Mouse (Mus musculus): Measurements from ENCODE around the gene Gm28035.

The Gm28035 gene

GRCm38 (mm10) chr2:30306087-30306486 lies 65.7 kb downstream of the Gm28035 start:
- no peak for DNase-seq (ENCODE audit: low spot score in 2 of 2)

- no peak for DNase-seq (ENCODE audit: low spot score in 2 of 2)
Measured at GRCm38 (mm10) chr2:30309351-30309750, 69.0 kb downstream of the Gm28035 start.

- DNase-seq (ENCODE audit: low spot score in 2 of 2), result no peak
Measured at GRCm38 (mm10) chr2:30311481-30311880, 71.1 kb downstream of the Gm28035 start.

GRCm38 (mm10) chr2:30316136-30316535 lies 75.8 kb downstream of the Gm28035 start:
- no peak for DNase-seq (ENCODE audit: low spot score in 2 of 2)

- DNase-seq (ENCODE audit: low spot score in 2 of 2), result no peak
Measured at GRCm38 (mm10) chr2:30316955-30317354, 76.6 kb downstream of the Gm28035 start.

GRCm38 (mm10) chr2:30319260-30319659 lies 78.9 kb downstream of the Gm28035 start:
- DNase-seq (ENCODE audit: low spot score in 2 of 2), result no peak

GRCm38 (mm10) chr2:30323111-30323510 lies 82.7 kb downstream of the Gm28035 start:
- no peak for DNase-seq (ENCODE audit: low spot score in 2 of 2)

GRCm38 (mm10) chr2:30325296-30325695 lies 84.9 kb downstream of the Gm28035 start:
- no peak for DNase-seq (ENCODE audit: low spot score in 2 of 2)

- DNase-seq (ENCODE audit: low spot score in 2 of 2), result no peak
Measured at GRCm38 (mm10) chr2:30327276-30327675, 86.9 kb downstream of the Gm28035 start.

- DNase-seq (ENCODE audit: low spot score in 2 of 2), result no peak
Measured at GRCm38 (mm10) chr2:30328791-30329190, 88.4 kb downstream of the Gm28035 start.

Data from right cerebral cortex, postnatal 10 days (tissue).